Mouse (Mus musculus): Measurements from ENCODE around the gene Gm20388. TPM values are rescaled to one million over a fixed set of nuclear protein-coding genes. Genes with fewer than 3 reads are reported as not detected.

The Gm20388 gene
- polyA plus RNA-seq, 1 experiment, result 23.9 TPM

DNA sequence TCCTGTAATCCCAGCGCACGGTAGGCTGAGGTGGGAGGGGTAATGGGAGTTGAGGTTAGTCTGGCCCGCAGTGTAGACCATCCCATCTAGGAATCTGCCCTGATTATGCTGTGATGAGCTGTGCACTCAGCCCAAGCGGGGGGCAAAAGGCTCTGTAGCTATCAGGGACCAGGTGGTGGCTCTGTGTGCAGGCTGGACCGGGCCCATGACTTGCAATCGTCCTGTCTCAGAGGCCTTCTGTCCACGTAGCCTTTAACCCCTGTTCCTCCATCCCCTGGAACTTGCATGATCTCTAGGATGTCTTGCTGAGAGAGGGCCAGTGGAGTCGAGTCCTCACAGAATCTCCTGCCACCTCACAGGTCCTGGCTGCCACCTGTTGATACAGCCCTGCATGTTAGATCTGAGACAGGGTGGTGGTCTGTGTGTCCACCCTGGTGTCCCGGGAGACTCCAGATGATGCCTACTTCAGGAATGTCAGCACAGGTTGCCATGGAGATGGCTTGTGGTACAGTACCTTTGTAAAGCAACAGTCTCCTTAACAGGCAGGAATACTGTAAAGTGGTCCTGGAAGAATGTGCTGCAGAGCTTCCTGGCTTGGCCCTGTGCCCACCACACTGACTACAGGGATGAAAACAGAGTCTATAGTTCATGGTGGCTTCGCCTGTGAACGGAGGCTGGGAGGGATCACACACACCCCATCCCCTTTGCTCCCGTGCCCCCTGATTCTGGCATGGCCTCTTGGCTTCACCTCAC, 4372.4 kb downstream of the Gm20388 start:
- peaks cover 13% of the 10 kb centered on the region for H3K4me1 ChIP-seq (ENCODE audit: control insufficient read depth, insufficient read depth, low read length)
- H3K27ac ChIP-seq (ENCODE audit: insufficient read depth, low read length), result no peak overlapping the region
- H3K4me3 ChIP-seq (ENCODE audit: insufficient read depth, low read length), result no peak overlapping the region
- no peak for TF ChIP-seq CTCF (IDR thresholded peaks at IDR 0.05; ENCODE audit: extremely low read depth, insufficient read depth, low read length)
- no peak for TF ChIP-seq POLR2A (IDR thresholded peaks at IDR 0.05; ENCODE audit: extremely low read depth, insufficient read depth, low read length)

GRCm38 (mm10) chr8:124283644-124284332, 4373.1 kb downstream of the Gm20388 start:
- H3K27ac ChIP-seq (ENCODE audit: insufficient read depth, low read length), result no peak overlapping the region
- no peak overlapping the region for H3K4me3 ChIP-seq (ENCODE audit: insufficient read depth, low read length)
- peaks cover 8% of the 10 kb centered on the region for H3K4me1 ChIP-seq (ENCODE audit: control insufficient read depth, insufficient read depth, low read length)
- no peak for TF ChIP-seq POLR2A (IDR thresholded peaks at IDR 0.05; ENCODE audit: extremely low read depth, insufficient read depth, low read length)
- TF ChIP-seq CTCF (IDR thresholded peaks at IDR 0.05; ENCODE audit: extremely low read depth, insufficient read depth, low read length), result no peak

DNA sequence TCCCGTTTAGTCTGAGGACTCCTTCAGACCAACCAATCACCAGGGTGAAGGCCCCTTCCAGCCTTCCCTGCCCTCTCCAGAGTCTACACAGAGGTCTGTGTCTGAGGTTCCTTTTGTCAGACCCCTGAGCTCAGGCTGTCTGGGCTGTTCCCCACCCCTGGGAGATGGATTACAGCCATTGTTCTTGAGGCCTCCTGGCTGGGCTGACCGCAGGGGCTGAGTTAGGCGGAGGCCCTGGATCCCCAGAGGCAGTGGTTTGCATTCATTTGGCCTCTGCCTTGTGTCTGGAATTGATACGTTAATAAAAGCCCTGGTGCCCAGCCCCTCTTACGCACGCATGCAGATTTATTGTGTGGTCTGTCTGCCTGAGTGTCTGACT, 4373.7 kb downstream of the Gm20388 start:
- Histone ChIP-seq H3K4me1 (ENCODE audit: control insufficient read depth, insufficient read depth, low read length) (peaks cover 11% of the 10 kb centered on the region), H3K27ac (ENCODE audit: insufficient read depth, low read length) (no peak overlapping the region), H3K4me3 (ENCODE audit: insufficient read depth, low read length) (no peak overlapping the region)
- TF ChIP-seq CTCF (IDR thresholded peaks at IDR 0.05; ENCODE audit: extremely low read depth, insufficient read depth, low read length), result no peak
- no peak for TF ChIP-seq POLR2A (IDR thresholded peaks at IDR 0.05; ENCODE audit: extremely low read depth, insufficient read depth, low read length)

GRCm38 (mm10) chr8:124284984-124285576, 4374.4 kb downstream of the Gm20388 start:
- H3K4me3 ChIP-seq (ENCODE audit: insufficient read depth, low read length), result no peak overlapping the region
- no peak overlapping the region for H3K27ac ChIP-seq (ENCODE audit: insufficient read depth, low read length)
- H3K4me1 ChIP-seq (ENCODE audit: control insufficient read depth, insufficient read depth, low read length), result peaks cover 11% of the 10 kb centered on the region
- TF ChIP-seq POLR2A (IDR thresholded peaks at IDR 0.05; ENCODE audit: extremely low read depth, insufficient read depth, low read length), result no peak
- no peak for TF ChIP-seq CTCF (IDR thresholded peaks at IDR 0.05; ENCODE audit: extremely low read depth, insufficient read depth, low read length)

- H3K4me3 ChIP-seq (ENCODE audit: insufficient read depth, low read length), result no peak overlapping the region
- TF ChIP-seq POLR2A (IDR thresholded peaks at IDR 0.05; ENCODE audit: extremely low read depth, insufficient read depth, low read length) (no peak), CTCF (IDR thresholded peaks at IDR 0.05; ENCODE audit: extremely low read depth, insufficient read depth, low read length) (0 out of 2 replicates have a peak, but pooled peaks have one; percentile 20)
- H3K27ac ChIP-seq (ENCODE audit: insufficient read depth, low read length), result no peak overlapping the region
- H3K4me1 ChIP-seq (ENCODE audit: control insufficient read depth, insufficient read depth, low read length), result peaks cover 15% of the 10 kb centered on the region
Observed at GRCm38 (mm10) chr8:124286461-124287124, 4376.0 kb downstream of the Gm20388 start.

- no peak for TF ChIP-seq POLR2A (IDR thresholded peaks at IDR 0.05; ENCODE audit: extremely low read depth, insufficient read depth, low read length)
- Histone ChIP-seq H3K4me3 (ENCODE audit: insufficient read depth, low read length) (no peak overlapping the region), H3K4me1 (ENCODE audit: control insufficient read depth, insufficient read depth, low read length) (peaks cover 14% of the 10 kb centered on the region), H3K27ac (ENCODE audit: insufficient read depth, low read length) (no peak overlapping the region)
Observed at GRCm38 (mm10) chr8:124288215-124288864, 4377.7 kb downstream of the Gm20388 start.

- Histone ChIP-seq H3K4me3 (ENCODE audit: insufficient read depth, low read length) (no peak overlapping the region), H3K27ac (ENCODE audit: insufficient read depth, low read length) (no peak overlapping the region), H3K4me1 (ENCODE audit: control insufficient read depth, insufficient read depth, low read length) (peaks cover 16% of the 10 kb centered on the region)
- TF ChIP-seq CTCF (IDR thresholded peaks at IDR 0.05; ENCODE audit: extremely low read depth, insufficient read depth, low read length) (no peak), POLR2A (IDR thresholded peaks at IDR 0.05; ENCODE audit: extremely low read depth, insufficient read depth, low read length) (no peak)
Observed at GRCm38 (mm10) chr8:124289481-124290050, 4378.9 kb downstream of the Gm20388 start.

DNA sequence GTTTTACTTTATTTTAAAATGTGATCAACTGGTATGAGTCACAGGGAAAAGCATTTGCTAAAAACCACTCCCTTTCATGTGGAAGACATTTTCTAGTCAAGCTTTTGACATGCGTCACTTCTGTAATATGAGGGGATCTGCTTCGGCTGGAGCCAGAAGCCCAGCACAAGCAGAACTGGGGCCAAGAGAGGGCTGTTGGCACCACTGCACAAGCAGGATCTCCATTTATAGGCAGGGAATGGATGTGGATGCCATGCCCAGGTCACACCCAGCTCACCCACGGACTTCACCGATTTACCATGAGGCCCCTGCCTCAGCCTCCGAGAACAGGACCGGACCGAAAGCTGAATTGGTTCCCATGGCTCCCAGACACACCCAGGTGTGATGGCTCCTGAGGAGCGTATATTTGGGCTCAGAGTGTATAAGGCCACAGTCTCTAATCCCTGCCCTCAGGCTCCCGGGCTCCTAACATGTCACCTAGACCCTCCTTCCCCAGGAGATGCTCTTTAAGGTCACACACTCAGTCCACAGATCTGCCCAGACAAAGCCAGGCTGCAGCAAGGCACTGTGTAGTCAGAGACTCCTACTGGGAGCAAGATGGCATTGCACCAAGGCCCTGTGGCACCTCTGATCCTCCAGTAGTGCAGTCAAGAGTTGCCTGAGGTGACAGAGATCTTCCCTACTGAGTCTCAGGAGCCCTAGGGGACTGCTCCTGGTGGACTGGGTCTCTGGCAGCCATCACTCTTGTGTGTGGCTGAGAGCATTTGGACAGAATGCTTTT, 4380.5 kb downstream of the Gm20388 start:
- H3K27ac ChIP-seq (ENCODE audit: insufficient read depth, low read length), result peak overlapping the region; percentile 24; the same call in 1 of the 2 replicates
- H3K4me3 ChIP-seq (ENCODE audit: insufficient read depth, low read length), result no peak overlapping the region
- TF ChIP-seq POLR2A (IDR thresholded peaks at IDR 0.05; ENCODE audit: extremely low read depth, insufficient read depth, low read length) (no peak), CTCF (IDR thresholded peaks at IDR 0.05; ENCODE audit: extremely low read depth, insufficient read depth, low read length) (0 out of 2 replicates have a peak, but pooled peaks have one; percentile 26)
- peaks cover 17% of the 10 kb centered on the region for H3K4me1 ChIP-seq (ENCODE audit: control insufficient read depth, insufficient read depth, low read length)

Data from cortical plate, adult 2 months (tissue).